Mouse (Mus musculus) forebrain, postnatal 0 days (tissue): ENCODE data around the gene Myo16. TPM values are rescaled to one million over a fixed set of nuclear protein-coding genes. Genes with fewer than 3 reads are reported as not detected.

ENCODE experiments used
- ATAC-seq: fragments of 200-750 bp; cut with Nextera tagmentation; 2 replicates; pipeline ENCODE4 v1.8.0; 2017; ENCODE audit warnings: mild to moderate bottlenecking, moderate library complexity
- DNase-seq: peaks from one replicate; pipeline ENCODE4 v3.0.0-alpha.2; 2015
- H3K27ac ChIP-seq: fragments of 300-500 bp; sonication (generic); 2 replicates; pipeline ENCODE4 v1.5.1; 2014; ENCODE audit warnings: low read depth, mild to moderate bottlenecking, antibody characterized with exemption, low read length, moderate library complexity, mixed read lengths
- H3K27me3 ChIP-seq: fragments of 300-500 bp; sonication (generic); 2 replicates; pipeline ENCODE4 v1.6.1; 2014; ENCODE audit warnings: mild to moderate bottlenecking, low read length, mixed read lengths; ENCODE audit not compliant: insufficient read depth
- H3K36me3 ChIP-seq: fragments of 300-500 bp; sonication (generic); 2 replicates; pipeline ENCODE4 v1.6.1; 2014; ENCODE audit warnings: mild to moderate bottlenecking, moderate library complexity; ENCODE audit not compliant: insufficient read depth
- H3K4me1 ChIP-seq: fragments of 300-500 bp; sonication (generic); 2 replicates; pipeline ENCODE4 v1.6.1; 2014; ENCODE audit warnings: antibody characterized with exemption; ENCODE audit not compliant: insufficient read depth
- H3K4me2 ChIP-seq: fragments of 300-500 bp; sonication (generic); 2 replicates; pipeline ENCODE4 v1.6.1; 2014; ENCODE audit warnings: low read depth, mild to moderate bottlenecking, moderate library complexity
- H3K4me3 ChIP-seq: fragments of 300-500 bp; sonication (generic); 2 replicates; pipeline ENCODE4 v1.5.1; 2014; ENCODE audit warnings: low read depth, low read length, mixed read lengths
- H3K9ac ChIP-seq: fragments of 300-500 bp; sonication (generic); 2 replicates; pipeline ENCODE4 v1.6.1; 2014; ENCODE audit warnings: mild to moderate bottlenecking
- H3K9me3 ChIP-seq: fragments of 300-500 bp; sonication (generic); 2 replicates; pipeline ENCODE4 v1.6.1; 2016; ENCODE audit warnings: low read length
- CTCF ChIP-seq: sonication (generic); IDR thresholded peaks from 2 replicates; pipeline ENCODE4 v1.5.1; 2016; ENCODE audit warnings: antibody characterized with exemption, control low read depth, low read depth
- WGBS: fragments of 180-500 bp; shearing (Covaris S2); extraction: QIAGEN DNeasy Blood & Tissue Kit; methylation state at CpG from one replicate; pipeline ENCODE4 v1.1.7; 2014; 5-methylcytosine and 5-hydroxymethylcytosine counted together
- polyA plus RNA-seq: library from polyadenylated mRNA; unstranded; fragments of >200 nt; fragmentation: Nextera tagmentation; extraction: Ambion mirVana; gene quantifications from 2 replicates; pipeline ENCODE4 v1.2.1, GENCODE M21; 2015
- total RNA-seq: library from RNA; depleted of rRNA; stranded (reverse); fragments of >200 nt; gene quantifications from 2 replicates; pipeline ENCODE4 v1.2.3, GENCODE M21; 2014

The Myo16 gene
- total and polyA plus RNA-seq, 2 experiments from 2014 or later, result 5.5 to 58.6 TPM

DNA sequence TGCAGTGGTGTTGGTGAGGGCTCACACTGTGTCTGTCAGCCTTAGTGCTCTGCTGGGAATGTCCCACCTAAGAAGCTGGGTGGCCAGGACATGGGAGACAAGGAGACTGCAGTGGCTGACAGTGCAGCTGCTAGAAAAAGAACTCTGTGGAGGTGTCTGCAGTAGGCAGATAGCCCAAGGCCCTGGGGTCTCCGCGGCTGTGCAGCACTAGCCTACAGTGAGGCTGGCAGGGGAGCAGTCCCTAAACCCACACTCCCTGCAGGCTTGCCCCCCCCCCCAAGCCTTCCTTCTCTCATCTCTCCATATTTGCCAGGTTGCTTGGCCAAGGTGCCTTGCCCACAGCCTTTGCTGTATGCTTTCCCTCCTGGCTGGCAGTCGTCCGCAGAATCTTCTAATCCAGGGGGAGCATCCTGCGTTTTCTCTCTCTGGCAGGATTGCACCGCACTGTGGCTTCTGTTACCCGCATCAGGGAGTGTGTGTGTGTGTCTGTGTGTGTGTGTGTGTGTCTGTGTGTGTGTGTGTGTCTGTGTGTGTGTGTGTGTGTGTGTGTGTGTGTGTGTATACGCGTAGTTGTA lies 267.9 kb downstream of the Myo16 start:
- ATAC-seq (no peak), DNase-seq (no peak)
- no peak overlapping the region for H3K4me2 ChIP-seq
- no peaks in the 10 kb centered on the region for H3K36me3 ChIP-seq
- no peak overlapping the region for H3K27ac ChIP-seq
- no peaks in the 10 kb centered on the region for H3K9me3 ChIP-seq
- TF ChIP-seq CTCF, result no peak
- no peaks in the 10 kb centered on the region for H3K27me3 ChIP-seq
- WGBS, result 82% methylated on average over 9 of the region's 9 CpGs
- H3K4me1 ChIP-seq, result peaks cover 5% of the 10 kb centered on the region; the same call in 1 of the 2 replicates
- H3K9ac ChIP-seq, result no peak overlapping the region
- no peak overlapping the region for H3K4me3 ChIP-seq

DNA sequence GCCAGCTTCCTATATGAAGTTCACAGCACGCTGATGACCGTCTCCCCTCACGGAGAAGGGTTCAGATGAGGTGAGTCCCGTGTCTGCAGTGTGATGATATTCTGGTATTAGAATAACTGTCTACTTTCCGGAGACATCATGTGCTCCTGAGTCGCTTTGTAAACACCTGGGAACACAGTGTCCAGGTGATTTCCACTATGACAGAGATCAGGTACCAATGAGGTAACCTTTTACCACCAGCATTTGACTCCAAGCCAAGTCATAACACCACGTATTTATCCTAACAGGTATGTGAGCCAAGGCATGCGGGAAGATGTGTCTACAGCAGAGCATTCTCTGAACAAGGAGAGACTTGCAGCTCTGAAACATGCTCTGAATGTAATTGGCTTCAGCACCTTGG lies 281.8 kb downstream of the Myo16 start:
- H3K4me3 ChIP-seq, result no peak overlapping the region
- no peaks in the 10 kb centered on the region for H3K27me3 ChIP-seq
- 84% methylated on average over 8 of the region's 8 CpGs for WGBS
- TF ChIP-seq CTCF, result no peak
- no peak overlapping the region for H3K9ac ChIP-seq
- ATAC-seq, result no peak
- DNase-seq, result no peak
- H3K4me2 ChIP-seq, result no peak overlapping the region
- peaks cover 5% of the 10 kb centered on the region; the same call in 1 of the 2 replicates for H3K36me3 ChIP-seq
- no peak overlapping the region for H3K27ac ChIP-seq
- no peaks in the 10 kb centered on the region for H3K9me3 ChIP-seq
- H3K4me1 ChIP-seq, result no peaks in the 10 kb centered on the region

DNA sequence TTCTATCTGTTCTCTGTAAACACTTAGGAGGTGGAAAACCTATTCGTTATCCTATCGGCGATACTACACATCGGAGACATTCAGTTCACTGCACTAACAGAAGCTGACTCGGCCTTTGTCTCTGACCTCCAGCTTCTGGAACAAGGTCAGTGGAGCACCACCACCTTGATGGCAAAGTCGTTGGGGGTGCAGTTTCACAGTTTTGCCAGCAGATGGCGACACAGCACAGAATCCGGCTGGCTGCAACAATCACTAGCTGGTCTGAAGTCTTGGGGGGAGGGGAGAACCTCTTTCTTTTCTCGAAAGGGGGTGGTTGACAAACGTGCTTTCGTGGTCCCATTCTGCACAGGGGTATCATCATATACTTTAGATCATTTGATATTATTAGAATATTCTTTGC lies 285.1 kb downstream of the Myo16 start:
- WGBS, result 9% methylated on average over 11 of the region's 11 CpGs

DNA sequence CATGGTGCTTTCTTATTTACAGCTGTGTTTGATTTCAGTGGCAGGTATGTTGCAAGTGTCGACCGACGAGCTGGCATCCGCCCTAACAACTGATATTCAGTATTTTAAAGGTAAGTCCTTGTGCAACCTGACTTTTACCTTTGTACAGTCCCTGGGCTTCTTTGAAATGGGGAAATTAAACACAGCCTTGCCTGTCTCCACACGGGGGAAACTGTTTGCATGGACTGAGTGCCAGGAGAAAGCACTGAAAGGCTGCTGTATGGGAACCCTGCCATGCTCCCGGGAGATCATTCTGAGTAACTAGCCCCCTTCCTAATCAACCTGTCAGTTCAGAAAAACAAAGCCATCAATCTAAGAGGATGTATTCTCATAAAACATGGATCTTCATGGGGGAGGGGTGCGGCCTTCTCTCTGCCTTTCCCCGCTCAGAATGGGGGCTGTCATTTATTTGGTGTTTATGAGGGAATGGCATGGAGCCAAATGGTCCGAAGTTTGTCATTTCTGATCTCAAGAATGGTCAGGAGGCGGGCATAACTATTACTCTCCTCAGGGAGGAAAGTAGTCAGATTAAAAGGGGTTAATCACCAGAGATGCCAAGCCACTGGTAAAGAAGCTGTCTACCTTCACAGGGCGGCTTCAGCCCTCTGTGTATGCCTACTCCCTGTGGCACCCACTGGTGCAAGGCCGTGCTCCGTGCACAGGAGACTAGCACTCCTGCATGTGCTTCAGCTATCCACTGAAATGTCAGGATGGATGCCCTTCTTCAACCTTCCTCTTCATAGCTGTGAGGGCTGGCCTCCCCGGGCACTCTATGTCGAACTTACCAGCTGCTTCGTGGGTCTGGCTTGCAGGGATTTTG lies 286.1 kb downstream of the Myo16 start:
- no peak overlapping the region for H3K4me3 ChIP-seq
- no peak for TF ChIP-seq CTCF
- 48% methylated on average over 16 of the region's 16 CpGs for WGBS

More for the DNA sequence above, 285.1 kb downstream of the Myo16 start:
- H3K4me2 ChIP-seq, result no peak overlapping the region
- DNase-seq, result peak; percentile 89
- no peaks in the 10 kb centered on the region for H3K4me1 ChIP-seq
- no peak overlapping the region for H3K27ac ChIP-seq
- H3K9me3 ChIP-seq, result no peaks in the 10 kb centered on the region
- H3K27me3 ChIP-seq, result no peaks in the 10 kb centered on the region
- no peak overlapping the region for H3K4me3 ChIP-seq
- no peak overlapping the region for H3K9ac ChIP-seq
- peak; percentile 99 for TF ChIP-seq CTCF
- H3K36me3 ChIP-seq, result peaks cover 22% of the 10 kb centered on the region
- peak; percentile 55 for ATAC-seq

DNA sequence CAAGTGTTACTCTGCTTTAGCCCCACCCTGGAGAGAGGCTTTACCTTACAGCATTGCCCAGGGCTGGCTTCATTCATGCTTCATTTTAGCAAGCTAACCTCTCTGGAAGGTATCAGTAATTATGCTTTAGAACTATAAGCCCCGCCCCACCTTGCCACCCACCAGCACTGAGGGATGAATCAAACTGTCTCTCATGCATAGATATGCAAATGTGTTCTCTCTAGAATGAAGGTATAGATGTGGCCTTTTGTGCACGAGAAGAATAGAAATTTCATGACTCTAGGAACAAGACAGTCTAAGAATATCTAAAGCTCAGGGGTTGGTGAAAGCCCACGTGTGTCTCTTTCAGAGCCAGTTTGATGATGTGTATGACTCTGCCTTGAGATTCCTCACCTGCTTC lies 288.9 kb downstream of the Myo16 start:
- no peaks in the 10 kb centered on the region for H3K27me3 ChIP-seq
- no peaks in the 10 kb centered on the region for H3K4me1 ChIP-seq
- no peak for DNase-seq
- H3K4me3 ChIP-seq, result no peak overlapping the region
- no peak overlapping the region for H3K4me2 ChIP-seq
- H3K36me3 ChIP-seq, result peaks cover 18% of the 10 kb centered on the region
- no peak overlapping the region for H3K27ac ChIP-seq
- H3K9me3 ChIP-seq, result no peaks in the 10 kb centered on the region
- no peak overlapping the region for H3K9ac ChIP-seq
- ATAC-seq, result peak; percentile 70; the same call in 1 of the 2 replicates
- TF ChIP-seq CTCF, result no peak
- 36% methylated on average over 3 of the region's 3 CpGs for WGBS

More for the DNA sequence above, 286.1 kb downstream of the Myo16 start:
- Histone ChIP-seq H3K4me1 (no peaks in the 10 kb centered on the region), H3K27me3 (no peaks in the 10 kb centered on the region), H3K9me3 (no peaks in the 10 kb centered on the region), H3K9ac (no peak overlapping the region), H3K27ac (no peak overlapping the region), H3K36me3 (peaks cover 22% of the 10 kb centered on the region), H3K4me2 (no peak overlapping the region)
- DNase-seq (peak; percentile 47), ATAC-seq (no peak; the same call in 1 of the 2 replicates)

DNA sequence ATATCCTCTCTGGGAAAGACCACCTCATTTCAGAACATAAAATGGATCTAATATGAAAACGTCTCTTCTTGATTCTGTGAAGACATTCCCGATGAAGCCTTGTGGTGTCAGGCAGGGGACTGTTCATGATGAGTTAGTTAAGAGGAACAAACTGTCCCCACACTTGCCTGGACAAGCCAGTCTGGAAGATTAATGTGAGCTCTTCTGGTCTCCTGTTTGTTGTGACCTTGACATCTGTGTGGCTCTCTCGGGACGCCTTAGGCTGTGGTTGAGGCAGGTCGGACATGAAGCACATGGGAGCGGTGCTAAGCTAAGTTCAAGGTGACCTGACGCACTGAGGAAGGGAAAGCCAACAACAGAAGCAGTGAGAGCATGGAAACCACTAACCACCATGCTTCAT lies 291.3 kb downstream of the Myo16 start:
- H3K36me3 ChIP-seq, result peaks cover 18% of the 10 kb centered on the region
- H3K9ac ChIP-seq, result no peak overlapping the region
- DNase-seq (no peak), ATAC-seq (no peak)
- no peak for TF ChIP-seq CTCF
- H3K4me3 ChIP-seq, result no peak overlapping the region
- H3K27me3 ChIP-seq, result no peaks in the 10 kb centered on the region
- no peak overlapping the region for H3K4me2 ChIP-seq
- no peaks in the 10 kb centered on the region for H3K9me3 ChIP-seq
- WGBS, result 95% methylated on average over 7 of the region's 7 CpGs
- H3K4me1 ChIP-seq, result no peaks in the 10 kb centered on the region
- H3K27ac ChIP-seq, result no peak overlapping the region

DNA sequence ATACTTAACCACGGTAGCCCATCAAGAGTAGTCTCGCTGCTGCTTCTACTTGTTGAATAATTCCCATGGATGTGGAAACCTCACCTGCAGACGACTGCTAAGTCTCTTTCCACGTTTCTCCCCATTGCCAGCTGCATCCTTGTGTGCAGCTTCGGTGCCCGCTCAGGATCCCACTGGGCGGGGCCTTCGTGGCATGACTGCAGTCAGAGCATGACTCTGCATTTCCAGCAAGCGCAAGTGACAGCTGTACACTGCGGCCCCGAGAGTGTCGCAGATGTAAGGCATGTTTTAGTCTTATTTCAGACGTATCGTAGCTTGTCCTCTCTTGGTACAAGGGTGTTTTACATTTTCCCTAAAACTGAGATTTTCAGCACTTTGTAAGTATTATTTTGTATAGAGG lies 294.8 kb downstream of the Myo16 start:
- DNase-seq (no peak), ATAC-seq (no peak)
- Histone ChIP-seq H3K36me3 (no peaks in the 10 kb centered on the region), H3K27me3 (no peaks in the 10 kb centered on the region), H3K4me1 (peaks cover 15% of the 10 kb centered on the region), H3K4me3 (no peak overlapping the region), H3K9ac (no peak overlapping the region), H3K27ac (no peak overlapping the region), H3K4me2 (no peak overlapping the region), H3K9me3 (no peaks in the 10 kb centered on the region)
- no peak for TF ChIP-seq CTCF
- 76% methylated on average over 14 of the region's 14 CpGs for WGBS
